Mouse (Mus musculus): ENCODE results near the gene Gm10762. TPM values are rescaled to one million over a fixed set of nuclear protein-coding genes. Genes with fewer than 3 reads are reported as not detected.

Gene Gm10762
- polyA plus RNA-seq, 1 experiment from 2014 or later = 18.5 TPM

Small RNAs within 50 kb of the gene (microRNA-seq; reads per million reads assigned to microRNA genes)
- gene Gm22859 (ENCODE audit: borderline number of aligned reads) = not detected

Other genes with a start within 250 kb of the Gm10762 start
- gene Tmem87b, start 149.6 kb downstream of the Gm10762 start, polyA plus RNA-seq (2015; fragmentation: Nextera tagmentation; extraction: Ambion mirVana) = 24.3 and 30.6 TPM in 2 replicates
- gene Fbln7, start 104.7 kb downstream of the Gm10762 start, polyA plus RNA-seq (2015; fragmentation: Nextera tagmentation; extraction: Ambion mirVana) = 1.3 and 1.4 TPM in 2 replicates
- 9.3 and 10.1 TPM in 2 replicates for gene Zc3h8, start 23.6 kb downstream of the Gm10762 start, polyA plus RNA-seq (2015; fragmentation: Nextera tagmentation; extraction: Ambion mirVana)
- 3.3 and 6.5 TPM in 2 replicates for gene Zc3h6, start 323 bp downstream of the Gm10762 start, polyA plus RNA-seq (2015; fragmentation: Nextera tagmentation; extraction: Ambion mirVana)
- gene Vinac1, start 80.4 kb upstream of the Gm10762 start, polyA plus RNA-seq (2015; fragmentation: Nextera tagmentation; extraction: Ambion mirVana) = 0.14 and 0.23 TPM in 2 replicates
- 5.2 and 5.9 TPM in 2 replicates for gene Ttl, start 98.2 kb upstream of the Gm10762 start, polyA plus RNA-seq (2015; fragmentation: Nextera tagmentation; extraction: Ambion mirVana)
- gene Polr1b, start 133.3 kb upstream of the Gm10762 start, polyA plus RNA-seq (2015; fragmentation: Nextera tagmentation; extraction: Ambion mirVana) = 19.4 TPM in 2 replicates
- gene Chchd5, start 162.0 kb upstream of the Gm10762 start, polyA plus RNA-seq (2015; fragmentation: Nextera tagmentation; extraction: Ambion mirVana) = 27.8 and 28.7 TPM in 2 replicates
- gene Slc20a1, start 231.0 kb upstream of the Gm10762 start, polyA plus RNA-seq (2015; fragmentation: Nextera tagmentation; extraction: Ambion mirVana) = 33.3 and 42.5 TPM in 2 replicates